ENCODE assay signal across 9 mouse cellular contexts in genomic region chr2:90666591-90667387, GRCm38 (mm10). TPM values are rescaled to one million over a fixed set of nuclear protein-coding genes. Genes with fewer than 3 reads are reported as not detected.
A peak's percentile ranks its signal among the peaks of the same experiment; 100 is the strongest.
DNase-seq lines count a peak whose midpoint lies in the region; ATAC-seq and TF ChIP-seq lines count a peak whose summit lies in the region.
"Had no signal": no experiment of that assay in that cellular context is flagged by ENCODE, and none has a peak within 500 bp of the region (broad histone marks: within the 10 kb centered on the region; RNA-seq: fewer than 3 reads in every experiment).

No protein-coding gene starts in this region.

- H3ac ChIP-seq in myocyte (ENCODE audit: control insufficient read depth, insufficient read length): no peak overlapping the region

- H3K4me1 ChIP-seq in lung, embryonic 14.5 days (ENCODE audit: insufficient read depth): 0 out of 2 replicates have a peak, but pooled peaks cover 5% of the 10 kb centered on the region

- H3K36me3 ChIP-seq in lung, embryonic 14.5 days (ENCODE audit: insufficient read depth): no peaks in the 10 kb centered on the region
- H3K36me3 ChIP-seq in myocyte (ENCODE audit: control insufficient read depth, insufficient read depth): no peaks in the 10 kb centered on the region

- no peak overlapping the region; the same call in 1 of the 2 replicates for H3K4me2 ChIP-seq in lung, embryonic 14.5 days
- peak overlapping the region; percentile 78 for H3K4me2 ChIP-seq in myocyte (ENCODE audit: low read depth)

- peak; percentile 37; the same call in 1 of the 2 replicates for ATAC-seq in lung, embryonic 14.5 days (ENCODE audit: insufficient read depth)

- no peak for DNase-seq in gastrocnemius, adult 2 months
- no peak for DNase-seq in gastrocnemius, postnatal 10 days
- DNase-seq in lung, embryonic 14.5 days: no peak
- no peak for DNase-seq in lung, postnatal 10 days
- DNase-seq in hindlimb bud, embryonic 11.5 days (ENCODE audit: extremely low spot score, low read depth, low spot score): peak; percentile 20
- DNase-seq in B cell, adult 2 months: no peak
- DNase-seq in layer of hippocampus, postnatal 36 days: no peak

- no peaks in the 10 kb centered on the region for H3K27me3 ChIP-seq in lung, embryonic 14.5 days (ENCODE audit: insufficient read depth, low read length)
- no peaks in the 10 kb centered on the region for H3K27me3 ChIP-seq in myocyte (ENCODE audit: control insufficient read depth, insufficient read depth, insufficient read length)

- H3K79me2 ChIP-seq in myocyte (ENCODE audit: control insufficient read depth, insufficient read depth): no peaks in the 10 kb centered on the region

- no peak overlapping the region for H3K9ac ChIP-seq in lung, embryonic 14.5 days

- TF ChIP-seq POLR2A in myocyte (IDR thresholded peaks at IDR 0.05; ENCODE audit: insufficient read length, low read depth): no peak

- no peak for TF ChIP-seq CTCF in gastrocnemius, adult 2 months (IDR thresholded peaks at IDR 0.05)
- no peak for TF ChIP-seq CTCF in lung, embryonic 14.5 days (IDR thresholded peaks at IDR 0.05; ENCODE audit: low read depth)

- H3K4me3 ChIP-seq in gastrocnemius, adult 2 months: no peak overlapping the region
- H3K4me3 ChIP-seq in lung, embryonic 14.5 days (ENCODE audit: low read depth, low read length): no peak overlapping the region
- H3K4me3 ChIP-seq in myocyte: no peak overlapping the region

- H3K9me3 ChIP-seq in lung, embryonic 14.5 days (ENCODE audit: low read depth, low read length): peaks cover 2% of the 10 kb centered on the region; the same call in 1 of the 2 replicates

- 52% methylated on average over 11 of the region's 11 CpGs for WGBS in lung, embryonic 14.5 days

- intact Hi-C loops in gastrocnemius, adult 2 months (cut with DNase I): no loop called here

- peak overlapping the region; percentile 6; the same call in 1 of the 2 replicates for H3K27ac ChIP-seq in gastrocnemius, adult 2 months
- H3K27ac ChIP-seq in lung, embryonic 14.5 days (ENCODE audit: low read depth): no peak overlapping the region
- H3K27ac ChIP-seq: macrophage had no signal

TF ChIP-seq in myocyte, 11 proteins besides CTCF, POLR2A, EP300 and RAD21:
- no peak for TF ChIP-seq MYOD1 (IDR thresholded peaks at IDR 0.05; ENCODE audit: control insufficient read depth in 1 of 3, insufficient read length in 2 of 3, low read depth in 2 of 3)
- no peak for TF ChIP-seq E2F4 (IDR thresholded peaks at IDR 0.05; ENCODE audit: insufficient read depth)
- TF ChIP-seq MAX (IDR thresholded peaks at IDR 0.05; ENCODE audit: low read depth): no peak
- no peak for TF ChIP-seq CEBPB (IDR thresholded peaks at IDR 0.05; ENCODE audit: insufficient read depth, poor library complexity, severe bottlenecking)
- TF ChIP-seq TCF12 (IDR thresholded peaks at IDR 0.05; ENCODE audit: insufficient read depth, poor library complexity, severe bottlenecking): no peak
- TF ChIP-seq REST (IDR thresholded peaks at IDR 0.05; ENCODE audit: insufficient read depth, insufficient read length): no peak
- TF ChIP-seq MYOG (IDR thresholded peaks at IDR 0.05; ENCODE audit: control insufficient read depth in 1 of 3, insufficient read depth in 1 of 3, insufficient read length in 2 of 3, low read depth in 2 of 3): no peak
- no peak for TF ChIP-seq USF1 (IDR thresholded peaks at IDR 0.05; ENCODE audit: low read depth)
- TF ChIP-seq POLR2AphosphoS2 (IDR thresholded peaks at IDR 0.05; ENCODE audit: insufficient read length, low read depth): no peak
- TF ChIP-seq SRF (IDR thresholded peaks at IDR 0.05; ENCODE audit: control insufficient read depth, insufficient read length, low read depth): no peak
- no peak for TF ChIP-seq TCF3 (IDR thresholded peaks at IDR 0.05; ENCODE audit: insufficient read length, low read depth)

RNA-seq across cellular contexts. Expression of gene Nup160, which starts 10.2 kb away (rescaled TPM):
- 10 to 100 TPM; 11.2 to 12.5 TPM for total RNA-seq in gastrocnemius, adult 2 months (2021)
- 10 to 100 TPM; 11.7 to 14.9 TPM for total RNA-seq in gastrocnemius, postnatal 10 days (2021)
- polyA plus RNA-seq in lung, embryonic 14.5 days (2014; fragmentation: Nextera tagmentation; extraction: Ambion mirVana): 59.6 and 63.9 TPM in 2 replicates
- polyA plus RNA-seq in myocyte (2012; fragmentation: generic; extraction: Trizol): 7.8 TPM
- total RNA-seq in layer of hippocampus, postnatal 36 days (2021): 10 to 100 TPM; 17.7 to 18.1 TPM
